In genomic region chr4:116075631-116076368, GRCm38 (mm10) we compare ENCODE assay signal across 8 mouse cellular contexts. TPM values are rescaled to one million over a fixed set of nuclear protein-coding genes. Genes with fewer than 3 reads are reported as not detected.
DNase-seq lines count a peak whose midpoint lies in the region; ATAC-seq and TF ChIP-seq lines count a peak whose summit lies in the region.

No protein-coding gene starts in this region.

- H3K9ac ChIP-seq in liver, embryonic 12.5 days: peak overlapping the region; percentile 99
- peak overlapping the region; percentile 99 for H3K9ac ChIP-seq in stomach, postnatal 0 days (ENCODE audit: low read length)

- no peak for TF ChIP-seq EP300 in stomach, postnatal 0 days (optimal IDR thresholded peaks at IDR 0.05)

- H3K4me2 ChIP-seq in liver, embryonic 12.5 days: peak overlapping the region; percentile 89
- peak overlapping the region; percentile 81 for H3K4me2 ChIP-seq in stomach, postnatal 0 days (replicated peaks; ENCODE audit: low read depth)

- H3K27ac ChIP-seq in embryonic facial prominence, embryonic 10.5 days (replicated peaks): peak overlapping the region; percentile 98
- peak overlapping the region; percentile 97 for H3K27ac ChIP-seq in liver, embryonic 12.5 days
- H3K27ac ChIP-seq in stomach, postnatal 0 days (replicated peaks): peak overlapping the region; percentile 98

- H3K27me3 ChIP-seq in embryonic facial prominence, embryonic 10.5 days (replicated peaks; ENCODE audit: low read depth, poor library complexity, severe bottlenecking): no peaks in the 10 kb centered on the region
- no peaks in the 10 kb centered on the region for H3K27me3 ChIP-seq in liver, embryonic 12.5 days (replicated peaks)
- H3K27me3 ChIP-seq in stomach, postnatal 0 days (ENCODE audit: control insufficient read depth, insufficient read depth, low read length): no peaks in the 10 kb centered on the region

- H3K36me3 ChIP-seq in embryonic facial prominence, embryonic 10.5 days (replicated peaks): peaks cover 24% of the 10 kb centered on the region
- H3K36me3 ChIP-seq in liver, embryonic 12.5 days: peaks cover 31% of the 10 kb centered on the region
- peaks cover 5% of the 10 kb centered on the region for H3K36me3 ChIP-seq in stomach, postnatal 0 days (ENCODE audit: control insufficient read depth, insufficient read depth, low read length)

- no peaks in the 10 kb centered on the region for H3K9me3 ChIP-seq in embryonic facial prominence, embryonic 10.5 days
- H3K9me3 ChIP-seq in liver, embryonic 12.5 days (replicated peaks): no peaks in the 10 kb centered on the region
- no peaks in the 10 kb centered on the region for H3K9me3 ChIP-seq in stomach, postnatal 0 days (ENCODE audit: control insufficient read depth, low read length)

- peak; percentile 53 for ATAC-seq in liver, embryonic 12.5 days
- peak; percentile 74 for ATAC-seq in stomach, postnatal 0 days (ENCODE audit: low FRiP score, low TSS enrichment)

- peak; percentile 52; the same call in 1 of the 2 replicates for TF ChIP-seq CTCF in stomach, postnatal 0 days (IDR thresholded peaks at IDR 0.05; ENCODE audit: low read depth)

- DNase-seq in 416B (ENCODE audit: low read depth): peak; percentile 60
- peak; percentile 71 for DNase-seq in adrenal gland, adult 18-20 months (ENCODE audit: low spot score in 2 of 2)
- DNase-seq in embryonic facial prominence, embryonic 10.5 days (ENCODE audit: low spot score): peak; percentile 85
- peak; percentile 64 for DNase-seq in heart, adult 8-10 months (ENCODE audit: low spot score)
- peak; percentile 72 for DNase-seq in kidney, adult 9 months
- DNase-seq in naive thymus-derived CD4-positive, alpha-beta T cell, adult 2 months (ENCODE audit: low read depth): peak; percentile 78
- peak; percentile 82 for DNase-seq in stomach, postnatal 0 days (ENCODE audit: low spot score)

- peak overlapping the region; percentile 100 for H3K4me3 ChIP-seq in embryonic facial prominence, embryonic 10.5 days
- H3K4me3 ChIP-seq in liver, embryonic 12.5 days: peak overlapping the region; percentile 96
- peak overlapping the region; percentile 99 for H3K4me3 ChIP-seq in stomach, postnatal 0 days (ENCODE audit: low read depth, low read length)

- H3K4me1 ChIP-seq in embryonic facial prominence, embryonic 10.5 days: peaks cover 33% of the 10 kb centered on the region
- peaks cover 48% of the 10 kb centered on the region for H3K4me1 ChIP-seq in liver, embryonic 12.5 days
- peaks cover 9% of the 10 kb centered on the region; the same call in 1 of the 2 replicates for H3K4me1 ChIP-seq in stomach, postnatal 0 days (replicated peaks; ENCODE audit: control insufficient read depth, insufficient read depth)

- under 1% methylated on average over 77 of the region's 77 CpGs for WGBS in embryonic facial prominence, embryonic 10.5 days
- WGBS in liver, embryonic 12.5 days (ENCODE audit: insufficient replicate concordance): 2% methylated on average over 75 of the region's 77 CpGs
- under 1% methylated on average over 67 of the region's 77 CpGs for WGBS in stomach, postnatal 0 days

RNA-seq across cellular contexts. Expression of gene Lrrc41, which starts 0.7 kb away (rescaled TPM):
- total RNA-seq in adrenal gland, adult 18-20 months (2021): 10 to 100 TPM; 73.7 to 81.7 TPM
- polyA plus RNA-seq in embryonic facial prominence, embryonic 10.5 days (2016; fragmentation: Nextera tagmentation; extraction: Ambion mirVana): 76.2 and 76.9 TPM in 2 replicates
- 10 to 100 TPM; 24.4 to 26.0 (median 25.7) TPM for total RNA-seq in heart, adult 8-10 months (2022)
- polyA plus RNA-seq in liver, embryonic 12.5 days (2016; fragmentation: Nextera tagmentation; extraction: Ambion mirVana): 42.2 and 43.7 TPM in 2 replicates
- 37.4 and 41.1 TPM in 2 replicates for polyA plus RNA-seq in stomach, postnatal 0 days (2015; fragmentation: Nextera tagmentation; extraction: Ambion mirVana)

RNA-seq across cellular contexts. Expression of gene Uqcrh, which starts 0.9 kb away (rescaled TPM):
- 100 to 1,000 TPM; 565 to 864 TPM for total RNA-seq in adrenal gland, adult 18-20 months (2021)
- polyA plus RNA-seq in embryonic facial prominence, embryonic 10.5 days (2016; fragmentation: Nextera tagmentation; extraction: Ambion mirVana): 449 and 463 TPM in 2 replicates
- 1,000 to 10,000 TPM; 1,639 to 1,931 (median 1,745) TPM for total RNA-seq in heart, adult 8-10 months (2022)
- polyA plus RNA-seq in liver, embryonic 12.5 days (2016; fragmentation: Nextera tagmentation; extraction: Ambion mirVana): 326 and 344 TPM in 2 replicates
- polyA plus RNA-seq in stomach, postnatal 0 days (2015; fragmentation: Nextera tagmentation; extraction: Ambion mirVana): 571 and 591 TPM in 2 replicates

RNA-seq across cellular contexts. Expression of gene Nsun4, which starts 22.1 kb away (rescaled TPM):
- total RNA-seq in adrenal gland, adult 18-20 months (2021): 10 to 100 TPM; 28.3 to 29.9 TPM
- polyA plus RNA-seq in embryonic facial prominence, embryonic 10.5 days (2016; fragmentation: Nextera tagmentation; extraction: Ambion mirVana): 18.2 and 18.7 TPM in 2 replicates
- total RNA-seq in heart, adult 8-10 months (2022): 10 to 100 TPM; 30.3 to 34.5 (median 32.7) TPM
- polyA plus RNA-seq in liver, embryonic 12.5 days (2016; fragmentation: Nextera tagmentation; extraction: Ambion mirVana): 10.7 and 11.4 TPM in 2 replicates
- 11.4 and 11.9 TPM in 2 replicates for polyA plus RNA-seq in stomach, postnatal 0 days (2015; fragmentation: Nextera tagmentation; extraction: Ambion mirVana)

RNA-seq across cellular contexts. Expression of gene Rad54l, which starts 47.7 kb away (rescaled TPM):
- total RNA-seq in adrenal gland, adult 18-20 months (2021): under 1 TPM; 0.32 to 0.93 TPM
- 77.2 and 81.1 TPM in 2 replicates for polyA plus RNA-seq in embryonic facial prominence, embryonic 10.5 days (2016; fragmentation: Nextera tagmentation; extraction: Ambion mirVana)
- under 1 TPM; 0.06 to 0.53 (median 0.17) TPM for total RNA-seq in heart, adult 8-10 months (2022)
- 45.0 and 45.4 TPM in 2 replicates for polyA plus RNA-seq in liver, embryonic 12.5 days (2016; fragmentation: Nextera tagmentation; extraction: Ambion mirVana)
- 5.1 and 5.3 TPM in 2 replicates for polyA plus RNA-seq in stomach, postnatal 0 days (2015; fragmentation: Nextera tagmentation; extraction: Ambion mirVana)

RNA-seq across cellular contexts. Expression of gene Pomgnt1, which starts 47.8 kb away (rescaled TPM):
- 10 to 100 TPM; 57.0 to 65.1 TPM for total RNA-seq in adrenal gland, adult 18-20 months (2021)
- polyA plus RNA-seq in embryonic facial prominence, embryonic 10.5 days (2016; fragmentation: Nextera tagmentation; extraction: Ambion mirVana): 57.6 and 61.4 TPM in 2 replicates
- 10 to 100 TPM; 58.8 to 63.2 (median 62.0) TPM for total RNA-seq in heart, adult 8-10 months (2022)
- 23.8 and 24.2 TPM in 2 replicates for polyA plus RNA-seq in liver, embryonic 12.5 days (2016; fragmentation: Nextera tagmentation; extraction: Ambion mirVana)
- polyA plus RNA-seq in stomach, postnatal 0 days (2015; fragmentation: Nextera tagmentation; extraction: Ambion mirVana): 26.6 and 29.6 TPM in 2 replicates

Comparison
In these comparisons a context has a peak if more than half of its experiments do, and no peak if none do; other contexts are left out.
1. Peak in every context shown above with its lines: DNase-seq, ATAC-seq, H3K4me3 ChIP-seq and H3K27ac ChIP-seq.